Mouse (Mus musculus): ENCODE results near the gene Pon2.

Pon2 gene

GRCm38 (mm10) chr6:5292841-5293240 lies 5.4 kb downstream of the Pon2 start:
- in situ Hi-C loops (cut with MboI) = no loop called here

DNA sequence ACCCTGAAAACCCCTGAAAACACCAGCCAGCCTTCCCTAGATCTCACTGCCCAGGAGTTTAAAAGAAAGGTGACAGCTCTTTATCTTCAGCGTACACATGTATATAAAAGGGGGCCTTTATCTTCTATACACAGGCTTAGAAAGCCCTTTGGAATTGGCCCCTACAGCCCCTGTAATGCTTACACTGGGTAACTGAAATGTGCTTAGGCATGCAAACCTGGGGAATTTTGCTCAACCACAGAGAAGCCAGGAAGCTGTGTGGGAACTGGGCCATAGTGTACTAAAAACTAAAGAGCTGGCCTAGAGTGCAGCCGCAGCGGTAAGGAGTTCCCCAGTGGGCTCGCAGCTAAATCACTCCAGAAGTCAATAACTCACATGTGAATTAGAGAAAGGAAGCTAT lies 6.8 kb downstream of the Pon2 start:
- in situ Hi-C loops (cut with MboI) = no loop called here

- in situ Hi-C loops (cut with MboI) = no loop called here
Measured at GRCm38 (mm10) chr6:5287919-5288318, 10.3 kb downstream of the Pon2 start.

- in situ Hi-C loops (cut with MboI) = no loop called here
Measured at GRCm38 (mm10) chr6:5287392-5287791, 10.9 kb downstream of the Pon2 start.

DNA sequence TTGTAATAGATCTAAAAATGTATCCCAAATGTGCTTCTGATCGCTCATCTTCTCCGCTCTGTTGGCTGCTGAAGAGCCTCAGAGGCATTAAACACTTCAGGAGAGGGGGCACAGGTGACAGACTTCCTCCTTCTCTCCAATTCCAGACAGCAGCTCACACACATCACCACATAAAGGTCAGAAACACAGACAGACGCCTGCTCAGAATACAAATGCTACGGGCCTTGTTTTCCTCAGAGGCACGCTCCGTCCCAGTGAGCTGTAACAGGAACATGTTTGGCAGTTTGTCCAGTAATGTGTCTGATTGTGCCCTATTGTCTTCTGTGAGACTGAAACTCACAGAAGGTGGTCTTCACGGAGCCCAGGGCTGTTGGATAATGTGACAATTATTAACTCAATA lies 15.8 kb downstream of the Pon2 start:
- in situ Hi-C loops (cut with MboI) = no loop called here

GRCm38 (mm10) chr6:5280576-5281305 lies 17.5 kb downstream of the Pon2 start:
- in situ Hi-C loops (cut with MboI) = no loop called here

GRCm38 (mm10) chr6:5277972-5278371 lies 20.3 kb downstream of the Pon2 start:
- in situ Hi-C loops (cut with MboI) = no loop called here

GRCm38 (mm10) chr6:5269641-5270040 lies 28.6 kb downstream of the Pon2 start:
- in situ Hi-C loops (cut with MboI) = no loop called here

GRCm38 (mm10) chr6:5264793-5265192 lies 33.5 kb downstream of the Pon2 start:
- in situ Hi-C loops (cut with MboI) = no loop called here

GRCm38 (mm10) chr6:5263250-5263999 lies 34.8 kb downstream of the Pon2 start:
- in situ Hi-C loops (cut with MboI) = no loop called here

GRCm38 (mm10) chr6:5262322-5263249 lies 35.7 kb downstream of the Pon2 start:
- in situ Hi-C loops (cut with MboI) = no loop called here

DNA sequence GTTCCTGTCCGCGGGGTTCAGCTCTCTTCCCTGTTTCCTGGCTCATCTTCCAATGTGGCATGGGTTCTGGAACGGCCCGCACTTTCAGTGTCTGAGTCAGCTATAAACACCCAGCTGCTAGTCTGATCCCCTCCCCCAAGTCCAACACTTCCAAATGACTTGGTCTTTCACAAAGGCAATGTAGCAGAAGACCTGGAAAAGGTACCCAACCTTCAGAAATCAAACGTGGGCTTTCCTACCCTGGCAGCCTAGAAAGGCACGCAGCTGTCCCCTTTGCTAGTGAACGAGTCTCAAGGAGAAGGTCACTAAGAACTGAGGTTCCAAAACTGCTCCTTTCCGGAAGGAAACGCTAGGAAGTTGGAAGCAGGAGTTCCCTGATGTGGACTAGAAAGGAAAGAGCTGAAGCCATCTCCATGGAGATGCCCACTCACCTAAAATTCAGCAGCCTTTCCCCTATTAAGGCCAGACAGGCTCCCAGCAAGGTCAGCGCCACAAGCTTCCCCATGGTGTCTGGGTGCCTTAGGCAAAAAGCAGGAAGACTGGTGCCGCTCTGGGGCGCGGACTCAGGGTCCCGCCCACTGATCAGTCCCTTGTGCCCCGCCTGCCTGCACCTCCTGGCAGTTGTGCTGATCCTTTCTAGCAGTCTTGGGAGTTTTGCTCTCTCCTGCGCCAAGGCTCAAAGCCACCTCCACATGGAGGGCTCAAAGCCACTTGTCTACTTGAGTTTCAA lies 42.4 kb downstream of the Pon2 start, which contains the start of gene Pon3:
Gene Pon3, minus strand, starts transcription at position 565 of the 730 bp plus-strand sequence.
- in situ Hi-C loops (cut with MboI) = no loop called here

- in situ Hi-C loops (cut with MboI) = no loop called here
Measured at GRCm38 (mm10) chr6:5255291-5255690, 43.0 kb downstream of the Pon2 start.

DNA sequence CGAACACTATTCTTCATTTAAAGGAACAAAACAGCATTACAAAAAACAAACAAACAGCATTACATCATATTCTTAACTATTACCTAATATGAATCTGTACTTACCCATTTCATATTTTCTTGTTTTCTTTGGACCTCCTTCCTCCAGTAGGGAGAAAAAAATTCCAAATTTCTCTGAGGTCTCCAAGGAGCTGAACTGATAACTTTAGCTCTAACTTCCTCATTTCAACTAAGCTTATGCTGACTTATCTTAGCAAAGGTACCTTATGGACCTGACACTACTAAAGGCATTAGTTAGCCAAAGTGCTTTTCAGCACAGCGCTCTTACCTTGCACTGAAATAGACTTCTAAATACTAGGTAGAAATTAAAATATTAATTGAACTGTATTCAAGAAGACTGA lies 43.4 kb downstream of the Pon2 start:
- in situ Hi-C loops (cut with MboI) = no loop called here

- in situ Hi-C loops (cut with MboI) = no loop called here
Measured at GRCm38 (mm10) chr6:5245926-5246325, 52.3 kb downstream of the Pon2 start.

DNA sequence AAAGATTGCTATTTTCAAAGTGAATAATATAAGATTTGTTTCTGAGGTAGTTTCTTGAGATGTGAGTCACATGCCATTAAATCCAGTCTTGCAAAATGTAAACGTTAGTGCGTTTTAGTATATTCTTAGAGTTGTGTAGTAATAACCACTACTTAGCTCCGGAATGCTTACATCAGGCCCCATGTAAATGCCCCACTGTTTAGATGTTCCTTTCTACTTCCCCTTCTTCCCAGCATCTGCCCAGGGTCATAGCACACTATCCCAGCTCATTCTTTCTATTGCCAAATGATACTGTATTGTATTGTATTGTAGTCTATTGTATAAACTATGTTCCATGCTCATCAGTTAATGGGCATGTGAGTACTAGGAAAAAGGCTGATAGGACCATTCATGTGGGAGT lies 59.5 kb downstream of the Pon2 start:
- in situ Hi-C loops (cut with MboI) = no loop called here

DNA sequence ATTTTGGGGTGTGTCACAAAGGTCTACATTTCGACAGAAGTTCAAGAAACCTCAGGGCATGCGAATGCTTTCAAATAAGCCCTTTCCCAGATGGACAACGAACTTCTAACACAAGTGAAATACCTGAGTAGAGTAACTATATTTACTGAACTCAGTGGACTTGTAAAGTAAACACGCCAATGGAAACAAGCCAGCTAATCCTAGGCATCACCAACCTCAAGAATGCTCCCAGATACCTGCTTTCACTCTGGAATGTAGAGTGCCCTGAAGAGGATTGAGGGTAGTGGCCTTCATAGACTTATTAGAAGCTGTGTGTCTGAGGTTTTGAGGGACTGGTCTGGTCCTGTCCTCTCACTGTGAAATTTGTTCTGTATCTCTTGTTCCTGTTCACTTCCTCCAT lies 60.7 kb downstream of the Pon2 start:
- in situ Hi-C loops (cut with MboI) = no loop called here

DNA sequence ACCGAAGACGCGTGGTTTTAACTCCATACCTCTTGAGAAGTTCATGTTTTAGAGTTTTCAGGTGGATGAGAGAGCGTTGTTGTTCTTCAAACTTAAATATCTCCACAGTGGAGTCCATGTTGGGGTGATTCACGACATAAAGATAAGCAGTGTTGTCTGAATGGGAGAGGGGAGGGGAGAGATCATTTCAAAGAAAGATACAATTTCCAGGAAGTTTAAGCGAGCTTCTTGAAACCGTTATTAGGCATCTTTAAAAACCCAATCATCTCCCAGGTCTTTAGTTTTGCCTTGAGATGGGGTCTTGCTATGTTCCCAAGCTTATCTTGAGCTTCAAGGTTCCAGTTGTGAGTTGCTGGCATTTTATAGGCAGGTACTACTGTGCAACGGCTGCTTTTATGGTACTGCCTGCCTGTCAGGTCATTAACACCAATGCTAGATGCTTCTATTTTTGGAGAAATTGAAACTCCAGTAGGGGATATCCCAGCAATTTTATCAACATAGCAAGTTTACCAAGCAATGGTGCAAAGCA lies 61.3 kb downstream of the Pon2 start:
- in situ Hi-C loops (cut with MboI) = no loop called here

DNA sequence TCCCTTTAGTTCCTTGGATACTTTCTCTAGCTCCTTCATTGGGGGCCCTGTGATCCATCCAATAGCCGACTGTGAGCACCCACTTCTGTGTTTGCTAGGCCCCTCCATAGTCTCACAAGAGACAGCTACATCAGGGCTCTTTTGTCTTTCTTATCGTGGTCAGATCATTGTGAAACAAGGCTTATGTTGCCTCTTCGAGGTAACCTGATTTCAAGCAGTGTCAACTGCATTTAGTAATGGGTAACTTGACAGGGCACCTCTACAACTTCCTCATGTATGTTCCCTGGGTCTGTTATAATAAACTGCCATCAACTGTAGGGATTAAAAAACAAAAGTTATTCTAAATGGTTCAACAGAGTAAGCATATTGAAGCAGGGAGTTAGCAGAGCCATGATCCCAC lies 63.7 kb downstream of the Pon2 start:
- in situ Hi-C loops (cut with MboI) = no loop called here

GRCm38 (mm10) chr6:5233812-5234211 lies 64.4 kb downstream of the Pon2 start:
- in situ Hi-C loops (cut with MboI) = no loop called here

DNA sequence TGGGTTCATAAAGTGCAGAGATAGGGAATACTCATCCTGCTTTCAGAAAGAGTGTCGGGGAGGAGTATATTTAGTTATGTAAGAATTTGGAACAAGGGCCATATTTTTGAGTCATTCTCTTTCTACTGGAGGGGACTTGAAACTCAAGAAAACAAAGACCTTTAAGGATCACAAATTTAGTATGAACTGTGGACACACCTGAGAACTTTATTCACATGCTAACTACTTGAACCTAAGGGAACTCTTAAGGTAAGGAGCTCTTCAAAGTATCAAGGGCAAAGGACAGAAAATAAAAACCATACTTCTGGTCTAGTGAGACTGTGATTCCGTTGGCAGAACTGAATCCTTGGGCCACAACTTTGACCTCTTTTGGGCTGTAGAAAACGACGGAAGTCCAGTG lies 66.2 kb downstream of the Pon2 start:
- in situ Hi-C loops (cut with MboI) = no loop called here

Data from mature B cell (primary cell).